Mouse (Mus musculus): ENCODE data around the gene Nrxn2. TPM values are rescaled to one million over a fixed set of nuclear protein-coding genes. Genes with fewer than 3 reads are reported as not detected.

Nrxn2 gene
- polyA plus RNA-seq, 1 experiment from 2014 or later: 14.5 TPM

- peak overlapping the region; percentile 10; the same call in 1 of the 2 replicates for H3K9ac ChIP-seq (ENCODE audit: low read length)
- H3K4me2 ChIP-seq (ENCODE audit: low read depth): peak overlapping the region; percentile 33
- H3K27ac ChIP-seq (ENCODE audit: low read depth, low read length): 0 out of 2 replicates have a peak overlapping the region, but pooled peaks have one; percentile 41
- no peaks in the 10 kb centered on the region for H3K36me3 ChIP-seq (ENCODE audit: control insufficient read depth, insufficient read depth, low read length)
- DNase-seq (ENCODE audit: low spot score) (no peak), ATAC-seq (ENCODE audit: insufficient read depth, low FRiP score, low TSS enrichment) (peak; percentile 3; the same call in 1 of the 2 replicates)
- H3K9me3 ChIP-seq (ENCODE audit: control insufficient read depth, low read length): no peaks in the 10 kb centered on the region
- 15% methylated on average over 6 of the region's 6 CpGs for WGBS
- H3K4me3 ChIP-seq (ENCODE audit: low read depth, low read length): peak overlapping the region; percentile 87
- H3K27me3 ChIP-seq (ENCODE audit: control insufficient read depth, insufficient read depth, low read length): peaks cover 28% of the 10 kb centered on the region
- peaks cover 17% of the 10 kb centered on the region for H3K4me1 ChIP-seq (ENCODE audit: control insufficient read depth, insufficient read depth, low read length)
Observed at GRCm38 (mm10) chr19:6496462-6497149, 78.1 kb downstream of the Nrxn2 start.

- Histone ChIP-seq H3K9me3 (ENCODE audit: control insufficient read depth, low read length) (no peaks in the 10 kb centered on the region), H3K27ac (ENCODE audit: low read depth, low read length) (peak overlapping the region; percentile 88), H3K36me3 (ENCODE audit: control insufficient read depth, insufficient read depth, low read length) (no peaks in the 10 kb centered on the region), H3K4me2 (ENCODE audit: low read depth) (peak overlapping the region; percentile 94), H3K27me3 (ENCODE audit: control insufficient read depth, insufficient read depth, low read length) (peaks cover 28% of the 10 kb centered on the region), H3K4me3 (ENCODE audit: low read depth, low read length) (peak overlapping the region; percentile 87), H3K9ac (ENCODE audit: low read length) (peak overlapping the region; percentile 92), H3K4me1 (ENCODE audit: control insufficient read depth, insufficient read depth, low read length) (peaks cover 23% of the 10 kb centered on the region)
- ATAC-seq (ENCODE audit: insufficient read depth, low FRiP score, low TSS enrichment) (peak; percentile 51), DNase-seq (ENCODE audit: low spot score) (peak; percentile 85)
- WGBS: 0% methylated on average over 11 of the region's 39 CpGs
Observed at GRCm38 (mm10) chr19:6497150-6497801, 78.7 kb downstream of the Nrxn2 start.

GRCm38 (mm10) chr19:6497803-6498202, 79.3 kb downstream of the Nrxn2 start:
- H3K4me1 ChIP-seq (ENCODE audit: control insufficient read depth, insufficient read depth, low read length): peaks cover 28% of the 10 kb centered on the region
- peak overlapping the region; percentile 88 for H3K27ac ChIP-seq (ENCODE audit: low read depth, low read length)
- H3K9me3 ChIP-seq (ENCODE audit: control insufficient read depth, low read length): no peaks in the 10 kb centered on the region
- H3K4me2 ChIP-seq (ENCODE audit: low read depth): peak overlapping the region; percentile 94
- peak overlapping the region; percentile 87 for H3K4me3 ChIP-seq (ENCODE audit: low read depth, low read length)
- H3K9ac ChIP-seq (ENCODE audit: low read length): peak overlapping the region; percentile 92
- H3K27me3 ChIP-seq (ENCODE audit: control insufficient read depth, insufficient read depth, low read length): peaks cover 28% of the 10 kb centered on the region
- H3K36me3 ChIP-seq (ENCODE audit: control insufficient read depth, insufficient read depth, low read length): no peaks in the 10 kb centered on the region
- DNase-seq (ENCODE audit: low spot score) (no peak), ATAC-seq (ENCODE audit: insufficient read depth, low FRiP score, low TSS enrichment) (peak; percentile 21; the same call in 1 of the 2 replicates)
- WGBS: 1% methylated on average over 36 of the region's 39 CpGs

GRCm38 (mm10) chr19:6498350-6499131, 80.0 kb downstream of the Nrxn2 start:
- ATAC-seq (ENCODE audit: insufficient read depth, low FRiP score, low TSS enrichment) (no peak), DNase-seq (ENCODE audit: low spot score) (no peak)
- no peaks in the 10 kb centered on the region for H3K9me3 ChIP-seq (ENCODE audit: control insufficient read depth, low read length)
- WGBS: 9% methylated on average over 19 of the region's 38 CpGs
- H3K4me2 ChIP-seq (ENCODE audit: low read depth): peak overlapping the region; percentile 94
- peak overlapping the region; percentile 87 for H3K4me3 ChIP-seq (ENCODE audit: low read depth, low read length)
- H3K27me3 ChIP-seq (ENCODE audit: control insufficient read depth, insufficient read depth, low read length): peaks cover 28% of the 10 kb centered on the region
- H3K9ac ChIP-seq (ENCODE audit: low read length): peak overlapping the region; percentile 92
- peak overlapping the region; percentile 88 for H3K27ac ChIP-seq (ENCODE audit: low read depth, low read length)
- no peaks in the 10 kb centered on the region for H3K36me3 ChIP-seq (ENCODE audit: control insufficient read depth, insufficient read depth, low read length)
- H3K4me1 ChIP-seq (ENCODE audit: control insufficient read depth, insufficient read depth, low read length): peaks cover 36% of the 10 kb centered on the region

- peak overlapping the region; percentile 92 for H3K9ac ChIP-seq (ENCODE audit: low read length)
- H3K4me1 ChIP-seq (ENCODE audit: control insufficient read depth, insufficient read depth, low read length): peaks cover 44% of the 10 kb centered on the region
- H3K4me3 ChIP-seq (ENCODE audit: low read depth, low read length): peak overlapping the region; percentile 87
- H3K4me2 ChIP-seq (ENCODE audit: low read depth): peak overlapping the region; percentile 94
- WGBS: 54% methylated on average over 6 of the region's 6 CpGs
- peaks cover 25% of the 10 kb centered on the region for H3K27me3 ChIP-seq (ENCODE audit: control insufficient read depth, insufficient read depth, low read length)
- ATAC-seq (ENCODE audit: insufficient read depth, low FRiP score, low TSS enrichment) (no peak), DNase-seq (ENCODE audit: low spot score) (no peak)
- H3K36me3 ChIP-seq (ENCODE audit: control insufficient read depth, insufficient read depth, low read length): no peaks in the 10 kb centered on the region
- H3K27ac ChIP-seq (ENCODE audit: low read depth, low read length): peak overlapping the region; percentile 49; the same call in 1 of the 2 replicates
- no peaks in the 10 kb centered on the region for H3K9me3 ChIP-seq (ENCODE audit: control insufficient read depth, low read length)
Observed at GRCm38 (mm10) chr19:6499860-6500635, 81.5 kb downstream of the Nrxn2 start.

GRCm38 (mm10) chr19:6500636-6501025, 82.1 kb downstream of the Nrxn2 start:
- H3K4me3 ChIP-seq (ENCODE audit: low read depth, low read length): peak overlapping the region; percentile 87
- no peak for ATAC-seq (ENCODE audit: insufficient read depth, low FRiP score, low TSS enrichment)
- H3K27ac ChIP-seq (ENCODE audit: low read depth, low read length): no peak overlapping the region
- peaks cover 2% of the 10 kb centered on the region; the same call in 1 of the 2 replicates for H3K36me3 ChIP-seq (ENCODE audit: control insufficient read depth, insufficient read depth, low read length)
- peak overlapping the region; percentile 94 for H3K4me2 ChIP-seq (ENCODE audit: low read depth)
- peaks cover 23% of the 10 kb centered on the region for H3K27me3 ChIP-seq (ENCODE audit: control insufficient read depth, insufficient read depth, low read length)
- 25% methylated on average over 2 of the region's 2 CpGs for WGBS
- H3K9me3 ChIP-seq (ENCODE audit: control insufficient read depth, low read length): no peaks in the 10 kb centered on the region
- H3K4me1 ChIP-seq (ENCODE audit: control insufficient read depth, insufficient read depth, low read length): peaks cover 44% of the 10 kb centered on the region
- H3K9ac ChIP-seq (ENCODE audit: low read length): no peak overlapping the region
- DNase-seq (ENCODE audit: low spot score): no peak

GRCm38 (mm10) chr19:6502035-6502541, 83.6 kb downstream of the Nrxn2 start:
- peak overlapping the region; percentile 63 for H3K9ac ChIP-seq (ENCODE audit: low read length)
- peaks cover 3% of the 10 kb centered on the region; the same call in 1 of the 2 replicates for H3K36me3 ChIP-seq (ENCODE audit: control insufficient read depth, insufficient read depth, low read length)
- H3K27me3 ChIP-seq (ENCODE audit: control insufficient read depth, insufficient read depth, low read length): peaks cover 23% of the 10 kb centered on the region
- peak; percentile 89 for DNase-seq (ENCODE audit: low spot score)
- WGBS: 1% methylated on average over 23 of the region's 25 CpGs
- ATAC-seq (ENCODE audit: insufficient read depth, low FRiP score, low TSS enrichment): peak; percentile 66
- H3K9me3 ChIP-seq (ENCODE audit: control insufficient read depth, low read length): no peaks in the 10 kb centered on the region
- peak overlapping the region; percentile 93 for H3K27ac ChIP-seq (ENCODE audit: low read depth, low read length)
- H3K4me2 ChIP-seq (ENCODE audit: low read depth): peak overlapping the region; percentile 94
- peak overlapping the region; percentile 37 for H3K4me3 ChIP-seq (ENCODE audit: low read depth, low read length)
- H3K4me1 ChIP-seq (ENCODE audit: control insufficient read depth, insufficient read depth, low read length): peaks cover 35% of the 10 kb centered on the region

All from neural tube, embryonic 11.5 days (tissue).